Mouse (Mus musculus) embryonic fibroblast, embryonic 13.5 days (primary cell): Measurements from ENCODE around the gene 4930568D16Rik.

Experiments
- CTCF ChIP-seq: IDR thresholded peaks from 2 replicates; pipeline ENCODE4 v1.5.1; 2011; ENCODE audit warnings: mild to moderate bottlenecking, control low read depth, low read length, moderate library complexity, borderline replicate concordance; ENCODE audit not compliant: insufficient read depth
- POLR2A ChIP-seq: IDR thresholded peaks from 2 replicates; pipeline ENCODE4 v1.6.1; 2011; ENCODE audit warnings: low read depth, mild to moderate bottlenecking, control low read depth, low read length, moderate library complexity

- no peak for TF ChIP-seq POLR2A
- TF ChIP-seq CTCF, result no peak
Observed at GRCm38 (mm10) chr2:35338036-35338435, 29.5 kb downstream of the 4930568D16Rik start.
